Mouse (Mus musculus): ENCODE results near the gene Hist1h2be. TPM values are rescaled to one million over a fixed set of nuclear protein-coding genes. Genes with fewer than 3 reads are reported as not detected.

The Hist1h2be gene
- polyA plus RNA-seq, 1 experiment from 2014 or later, result 1.9 TPM

Other genes starting within 250 kb of the Hist1h2be start
- 1.1 TPM for gene Abt1, start 197.3 kb downstream of the Hist1h2be start, polyA plus RNA-seq (2015; fragmentation: Illumina TruSeq; extraction: RNeasy Lipid Tissue Mini Kit (QIAGEN cat#74804); ENCODE audit: insufficient read depth, low read depth, low replicate concordance)
- gene Btn1a1, start 155.2 kb downstream of the Hist1h2be start, polyA plus RNA-seq (2015; fragmentation: Illumina TruSeq; extraction: RNeasy Lipid Tissue Mini Kit (QIAGEN cat#74804); ENCODE audit: insufficient read depth, low read depth, low replicate concordance), result not detected
- gene Btn2a2, start 132.3 kb downstream of the Hist1h2be start, polyA plus RNA-seq (2015; fragmentation: Illumina TruSeq; extraction: RNeasy Lipid Tissue Mini Kit (QIAGEN cat#74804); ENCODE audit: insufficient read depth, low read depth, low replicate concordance), result not detected
- gene Hist1h4h, start 90.1 kb downstream of the Hist1h2be start, polyA plus RNA-seq (2015; fragmentation: Illumina TruSeq; extraction: RNeasy Lipid Tissue Mini Kit (QIAGEN cat#74804); ENCODE audit: insufficient read depth, low read depth, low replicate concordance), result 9.1 TPM
- gene Hist1h2af, start 87.2 kb downstream of the Hist1h2be start, polyA plus RNA-seq (2015; fragmentation: Illumina TruSeq; extraction: RNeasy Lipid Tissue Mini Kit (QIAGEN cat#74804); ENCODE audit: insufficient read depth, low read depth, low replicate concordance), result not detected
- gene Hist1h3g, start 85.7 kb downstream of the Hist1h2be start, polyA plus RNA-seq (2015; fragmentation: Illumina TruSeq; extraction: RNeasy Lipid Tissue Mini Kit (QIAGEN cat#74804); ENCODE audit: insufficient read depth, low read depth, low replicate concordance), result not detected
- gene Hist1h2bh, start 77.7 kb downstream of the Hist1h2be start, polyA plus RNA-seq (2015; fragmentation: Illumina TruSeq; extraction: RNeasy Lipid Tissue Mini Kit (QIAGEN cat#74804); ENCODE audit: insufficient read depth, low read depth, low replicate concordance), result not detected
- not detected for gene Hist1h3f, start 77.1 kb downstream of the Hist1h2be start, polyA plus RNA-seq (2015; fragmentation: Illumina TruSeq; extraction: RNeasy Lipid Tissue Mini Kit (QIAGEN cat#74804); ENCODE audit: insufficient read depth, low read depth, low replicate concordance)
- not detected for gene Hist1h4f, start 69.5 kb downstream of the Hist1h2be start, polyA plus RNA-seq (2015; fragmentation: Illumina TruSeq; extraction: RNeasy Lipid Tissue Mini Kit (QIAGEN cat#74804); ENCODE audit: insufficient read depth, low read depth, low replicate concordance)
- gene Hist1h1d, start 67.9 kb downstream of the Hist1h2be start, polyA plus RNA-seq (2015; fragmentation: Illumina TruSeq; extraction: RNeasy Lipid Tissue Mini Kit (QIAGEN cat#74804); ENCODE audit: insufficient read depth, low read depth, low replicate concordance), result 0.48 TPM
- not detected for gene Hist1h3e, start 58.8 kb downstream of the Hist1h2be start, polyA plus RNA-seq (2015; fragmentation: Illumina TruSeq; extraction: RNeasy Lipid Tissue Mini Kit (QIAGEN cat#74804); ENCODE audit: insufficient read depth, low read depth, low replicate concordance)
- not detected for gene Hist1h2ae, start 49.9 kb downstream of the Hist1h2be start, polyA plus RNA-seq (2015; fragmentation: Illumina TruSeq; extraction: RNeasy Lipid Tissue Mini Kit (QIAGEN cat#74804); ENCODE audit: insufficient read depth, low read depth, low replicate concordance)
- not detected for gene Hist1h2bg, start 49.7 kb downstream of the Hist1h2be start, polyA plus RNA-seq (2015; fragmentation: Illumina TruSeq; extraction: RNeasy Lipid Tissue Mini Kit (QIAGEN cat#74804); ENCODE audit: insufficient read depth, low read depth, low replicate concordance)
- gene Hist1h2bf, start 46.9 kb downstream of the Hist1h2be start, polyA plus RNA-seq (2015; fragmentation: Illumina TruSeq; extraction: RNeasy Lipid Tissue Mini Kit (QIAGEN cat#74804); ENCODE audit: insufficient read depth, low read depth, low replicate concordance), result not detected
- not detected for gene Hist1h2ad, start 46.7 kb downstream of the Hist1h2be start, polyA plus RNA-seq (2015; fragmentation: Illumina TruSeq; extraction: RNeasy Lipid Tissue Mini Kit (QIAGEN cat#74804); ENCODE audit: insufficient read depth, low read depth, low replicate concordance)
- not detected for gene Hist1h3d, start 45.4 kb downstream of the Hist1h2be start, polyA plus RNA-seq (2015; fragmentation: Illumina TruSeq; extraction: RNeasy Lipid Tissue Mini Kit (QIAGEN cat#74804); ENCODE audit: insufficient read depth, low read depth, low replicate concordance)
- not detected for gene Hist1h4d, start 39.5 kb downstream of the Hist1h2be start, polyA plus RNA-seq (2015; fragmentation: Illumina TruSeq; extraction: RNeasy Lipid Tissue Mini Kit (QIAGEN cat#74804); ENCODE audit: insufficient read depth, low read depth, low replicate concordance)
- gene Hist1h1e, start 1.4 kb upstream of the Hist1h2be start, polyA plus RNA-seq (2015; fragmentation: Illumina TruSeq; extraction: RNeasy Lipid Tissue Mini Kit (QIAGEN cat#74804); ENCODE audit: insufficient read depth, low read depth, low replicate concordance), result 0.70 TPM
- gene Hist1h2ac, start 62.8 kb upstream of the Hist1h2be start, polyA plus RNA-seq (2015; fragmentation: Illumina TruSeq; extraction: RNeasy Lipid Tissue Mini Kit (QIAGEN cat#74804); ENCODE audit: insufficient read depth, low read depth, low replicate concordance), result 0.33 TPM
- gene Hist1h2bc, start 63.1 kb upstream of the Hist1h2be start, polyA plus RNA-seq (2015; fragmentation: Illumina TruSeq; extraction: RNeasy Lipid Tissue Mini Kit (QIAGEN cat#74804); ENCODE audit: insufficient read depth, low read depth, low replicate concordance), result 37.3 TPM
- gene Hist1h1t, start 74.7 kb upstream of the Hist1h2be start, polyA plus RNA-seq (2015; fragmentation: Illumina TruSeq; extraction: RNeasy Lipid Tissue Mini Kit (QIAGEN cat#74804); ENCODE audit: insufficient read depth, low read depth, low replicate concordance), result not detected
- 2.0 TPM for gene Hist1h4c, start 77.3 kb upstream of the Hist1h2be start, polyA plus RNA-seq (2015; fragmentation: Illumina TruSeq; extraction: RNeasy Lipid Tissue Mini Kit (QIAGEN cat#74804); ENCODE audit: insufficient read depth, low read depth, low replicate concordance)
- 11.9 TPM for gene Hfe, start 89.7 kb upstream of the Hist1h2be start, polyA plus RNA-seq (2015; fragmentation: Illumina TruSeq; extraction: RNeasy Lipid Tissue Mini Kit (QIAGEN cat#74804); ENCODE audit: insufficient read depth, low read depth, low replicate concordance)
- 18.7 TPM for gene Hist1h1c, start 117.7 kb upstream of the Hist1h2be start, polyA plus RNA-seq (2015; fragmentation: Illumina TruSeq; extraction: RNeasy Lipid Tissue Mini Kit (QIAGEN cat#74804); ENCODE audit: insufficient read depth, low read depth, low replicate concordance)
- gene Hist1h3c, start 124.5 kb upstream of the Hist1h2be start, polyA plus RNA-seq (2015; fragmentation: Illumina TruSeq; extraction: RNeasy Lipid Tissue Mini Kit (QIAGEN cat#74804); ENCODE audit: insufficient read depth, low read depth, low replicate concordance), result not detected
- not detected for gene Hist1h2bb, start 125.6 kb upstream of the Hist1h2be start, polyA plus RNA-seq (2015; fragmentation: Illumina TruSeq; extraction: RNeasy Lipid Tissue Mini Kit (QIAGEN cat#74804); ENCODE audit: insufficient read depth, low read depth, low replicate concordance)
- gene Hist1h2ab, start 130.0 kb upstream of the Hist1h2be start, polyA plus RNA-seq (2015; fragmentation: Illumina TruSeq; extraction: RNeasy Lipid Tissue Mini Kit (QIAGEN cat#74804); ENCODE audit: insufficient read depth, low read depth, low replicate concordance), result not detected
- gene Hist1h3b, start 131.1 kb upstream of the Hist1h2be start, polyA plus RNA-seq (2015; fragmentation: Illumina TruSeq; extraction: RNeasy Lipid Tissue Mini Kit (QIAGEN cat#74804); ENCODE audit: insufficient read depth, low read depth, low replicate concordance), result not detected
- not detected for gene Hist1h4b, start 135.9 kb upstream of the Hist1h2be start, polyA plus RNA-seq (2015; fragmentation: Illumina TruSeq; extraction: RNeasy Lipid Tissue Mini Kit (QIAGEN cat#74804); ENCODE audit: insufficient read depth, low read depth, low replicate concordance)
- gene Hist1h4a, start 140.1 kb upstream of the Hist1h2be start, polyA plus RNA-seq (2015; fragmentation: Illumina TruSeq; extraction: RNeasy Lipid Tissue Mini Kit (QIAGEN cat#74804); ENCODE audit: insufficient read depth, low read depth, low replicate concordance), result not detected
- not detected for gene Hist1h3a, start 141.3 kb upstream of the Hist1h2be start, polyA plus RNA-seq (2015; fragmentation: Illumina TruSeq; extraction: RNeasy Lipid Tissue Mini Kit (QIAGEN cat#74804); ENCODE audit: insufficient read depth, low read depth, low replicate concordance)
- gene Hist1h1a, start 142.5 kb upstream of the Hist1h2be start, polyA plus RNA-seq (2015; fragmentation: Illumina TruSeq; extraction: RNeasy Lipid Tissue Mini Kit (QIAGEN cat#74804); ENCODE audit: insufficient read depth, low read depth, low replicate concordance), result not detected
- gene Trim38, start 148.8 kb upstream of the Hist1h2be start, polyA plus RNA-seq (2015; fragmentation: Illumina TruSeq; extraction: RNeasy Lipid Tissue Mini Kit (QIAGEN cat#74804); ENCODE audit: insufficient read depth, low read depth, low replicate concordance), result not detected
- gene Slc17a2, start 185.9 kb upstream of the Hist1h2be start, polyA plus RNA-seq (2015; fragmentation: Illumina TruSeq; extraction: RNeasy Lipid Tissue Mini Kit (QIAGEN cat#74804); ENCODE audit: insufficient read depth, low read depth, low replicate concordance), result not detected
- gene Slc17a3, start 218.3 kb upstream of the Hist1h2be start, polyA plus RNA-seq (2015; fragmentation: Illumina TruSeq; extraction: RNeasy Lipid Tissue Mini Kit (QIAGEN cat#74804); ENCODE audit: insufficient read depth, low read depth, low replicate concordance), result not detected
- gene Slc17a1, start 246.6 kb upstream of the Hist1h2be start, polyA plus RNA-seq (2015; fragmentation: Illumina TruSeq; extraction: RNeasy Lipid Tissue Mini Kit (QIAGEN cat#74804); ENCODE audit: insufficient read depth, low read depth, low replicate concordance), result not detected

All from pancreas, adult 10 weeks (tissue).